Mouse (Mus musculus): ENCODE measurements around the gene Gm21953. TPM values are rescaled to one million over a fixed set of nuclear protein-coding genes. Genes with fewer than 3 reads are reported as not detected.
"Not testable (repeated sequence)": the region's sequence is repeated elsewhere in the genome, so short reads cannot be mapped to it uniquely, and the experiment has no call there.

Gm21953 gene
- not detected in 2 replicates for total RNA-seq (2015)
- total RNA-seq (2017) = not detected in 2 replicates

DNA sequence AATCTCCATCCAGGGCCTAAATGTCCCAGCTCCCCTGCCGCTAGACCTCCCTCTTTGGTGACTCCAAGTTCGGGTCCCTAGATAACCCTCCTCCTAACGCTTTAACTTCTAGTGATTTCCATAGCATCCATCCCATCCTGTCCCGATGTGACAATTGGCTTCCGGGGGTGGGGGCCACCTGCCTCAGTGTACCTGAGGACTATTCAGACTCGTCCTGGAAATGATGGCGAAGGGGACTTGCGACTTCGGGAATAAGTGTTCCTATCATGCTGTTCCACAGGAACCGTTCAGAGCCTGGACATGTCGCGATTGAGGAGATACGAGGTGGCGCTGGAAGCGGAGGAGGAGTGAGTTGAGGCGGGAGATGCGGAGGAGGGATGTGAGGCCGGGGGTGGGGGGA is at the start of gene Gm21953:
Gene Gm21953 (plus strand): TSS at position 301 of the 400 bp plus-strand sequence.
- ATAC-seq (ENCODE audit: poor library complexity, severe bottlenecking) = not testable (repeated sequence)

DNA sequence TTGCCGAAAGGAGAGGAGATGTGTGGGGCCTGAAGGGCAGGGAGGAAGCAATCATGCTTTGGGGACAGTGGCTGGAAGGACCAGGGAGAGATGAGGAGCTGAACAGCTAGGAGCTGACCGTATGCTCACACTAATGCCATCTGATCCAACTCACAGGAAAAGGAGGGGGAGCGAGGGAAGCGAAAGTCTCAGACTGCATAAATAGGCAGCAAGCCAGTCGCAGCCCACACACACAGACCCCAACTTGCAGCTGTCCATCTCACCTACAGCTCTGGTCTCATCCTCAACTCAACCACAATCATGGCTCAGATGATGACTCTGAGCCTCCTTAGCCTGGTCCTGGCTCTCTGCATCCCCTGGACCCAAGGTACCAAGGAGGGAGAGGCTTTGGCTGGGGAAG is 38.6 kb upstream of the Gm21953 start, which contains the start of gene Ccl21b:
Gene Ccl21b (plus strand): TSS at position 301 of the 400 bp plus-strand sequence.
- ATAC-seq (ENCODE audit: poor library complexity, severe bottlenecking) = not testable (repeated sequence)

DNA sequence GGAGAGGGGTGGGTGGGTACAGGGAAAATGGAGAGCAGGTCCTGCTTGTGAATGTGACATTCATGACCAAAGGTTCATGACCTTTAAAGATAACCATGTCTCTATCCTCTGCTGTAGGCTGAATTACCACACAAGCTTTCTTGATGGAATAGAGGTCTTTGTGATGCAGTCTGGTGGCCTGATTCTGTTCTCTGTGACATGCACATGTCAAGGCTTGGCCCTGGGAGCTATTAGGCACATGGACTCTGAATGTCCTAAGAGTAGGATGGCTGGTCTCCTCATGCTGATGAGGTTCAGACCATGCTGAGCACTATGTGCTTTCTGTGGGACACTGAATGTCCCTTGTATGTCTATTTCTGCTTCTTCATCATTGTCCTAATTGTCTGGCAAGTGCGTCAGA is 24.0 kb downstream of the Gm21953 start, which contains the start of gene Fam205a3:
Gene Fam205a3 (plus strand): TSS at position 301 of the 400 bp plus-strand sequence.
- not testable (repeated sequence) for ATAC-seq (ENCODE audit: poor library complexity, severe bottlenecking)

Other genes starting within 250 kb of the Gm21953 start
- gene Gm3893, start 203.1 kb upstream of the Gm21953 start, total RNA-seq (2015) = not detected in 2 replicates
- gene Gm3893, start 203.1 kb upstream of the Gm21953 start, total RNA-seq (2017) = not detected in 2 replicates
- gene Gm13304, start 179.4 kb upstream of the Gm21953 start, total RNA-seq (2015) = not detected in 2 replicates
- not detected in 2 replicates for gene Gm13304, start 179.4 kb upstream of the Gm21953 start, total RNA-seq (2017)
- not detected in 2 replicates for gene Gm13306, start 140.8 kb upstream of the Gm21953 start, total RNA-seq (2015)
- gene Gm13306, start 140.8 kb upstream of the Gm21953 start, total RNA-seq (2017) = not detected in 2 replicates
- gene Gm13305, start 125.7 kb upstream of the Gm21953 start, total RNA-seq (2015) = 0.36 TPM in 1 of 2 replicates, not detected in the other
- gene Gm13305, start 125.7 kb upstream of the Gm21953 start, total RNA-seq (2017) = 1.1 TPM in 1 of 2 replicates, not detected in the other
- not detected in 2 replicates for gene Gm10600, start 53.6 kb upstream of the Gm21953 start, total RNA-seq (2015)
- gene Gm10600, start 53.6 kb upstream of the Gm21953 start, total RNA-seq (2017) = not detected in 2 replicates
- not detected in 2 replicates for gene Ccl21b, start 38.5 kb upstream of the Gm21953 start, total RNA-seq (2015)
- not detected in 2 replicates for gene Ccl21b, start 38.5 kb upstream of the Gm21953 start, total RNA-seq (2017)
- gene Fam205a3, start 24.1 kb downstream of the Gm21953 start, total RNA-seq (2015) = 0.09 TPM in 1 of 2 replicates, not detected in the other
- not detected in 2 replicates for gene Fam205a3, start 24.1 kb downstream of the Gm21953 start, total RNA-seq (2017)
- not detected in 2 replicates for gene Gm21586, start 145.1 kb downstream of the Gm21953 start, total RNA-seq (2015)
- not detected in 2 replicates for gene Gm21586, start 145.1 kb downstream of the Gm21953 start, total RNA-seq (2017)
- not detected in 2 replicates for gene Gm2163, start 172.5 kb downstream of the Gm21953 start, total RNA-seq (2015)
- 0.16 TPM in 1 of 2 replicates, not detected in the other for gene Gm2163, start 172.5 kb downstream of the Gm21953 start, total RNA-seq (2017)
- 0.09 TPM in 1 of 2 replicates, not detected in the other for gene Fam205a2, start 233.9 kb downstream of the Gm21953 start, total RNA-seq (2015)
- gene Fam205a2, start 233.9 kb downstream of the Gm21953 start, total RNA-seq (2017) = not detected in 2 replicates

All from megakaryocyte, adult 5-6 weeks (primary cell).